Mouse (Mus musculus) embryonic fibroblast, embryonic 13.5 days (primary cell): ENCODE measurements around the gene Gjc3.

Experiments
- CTCF ChIP-seq: IDR thresholded peaks from 2 replicates; pipeline ENCODE4 v1.5.1; 2011; ENCODE audit warnings: mild to moderate bottlenecking, control low read depth, low read length, moderate library complexity, borderline replicate concordance; ENCODE audit not compliant: insufficient read depth
- POLR2A ChIP-seq: IDR thresholded peaks from 2 replicates; pipeline ENCODE4 v1.6.1; 2011; ENCODE audit warnings: low read depth, mild to moderate bottlenecking, control low read depth, low read length, moderate library complexity

DNA sequence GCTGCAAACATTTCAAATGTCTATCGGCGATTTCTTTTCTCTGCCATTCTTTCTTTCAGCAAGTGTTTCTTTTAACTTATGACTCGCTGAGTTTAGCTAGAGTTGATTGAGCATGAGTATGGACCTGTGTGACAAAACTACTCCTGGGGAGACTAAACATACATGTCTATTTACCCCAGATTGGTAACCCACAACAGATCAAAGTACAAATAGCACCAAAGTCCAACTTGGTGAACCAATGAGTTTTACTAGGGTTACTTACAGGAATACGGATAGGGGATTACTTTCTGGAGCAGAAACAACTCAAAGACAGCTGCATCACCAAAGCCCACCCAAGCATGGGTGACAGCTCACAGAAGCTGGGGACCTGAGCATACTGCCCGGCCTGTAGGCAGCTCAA, 46.5 kb upstream of the Gjc3 start:
- no peak for TF ChIP-seq CTCF
- TF ChIP-seq POLR2A, result no peak
